Mouse (Mus musculus) CH12.LX (cell line): ENCODE results near the gene Tor1a.

Experiments
- CTCF ChIP-seq, 2 experiments: IDR thresholded peaks in 1 of 2; conservative IDR thresholded peaks in 1 of 2; 2 replicates each; pipeline ENCODE4 v1.5.1; 2011 to 2012; ENCODE audit warnings: low read depth in 2 of 2, low read length in 2 of 2, improper control_type of control experiment in 1 of 2, inconsistent platforms in 1 of 2, mild to moderate bottlenecking in 1 of 2, moderate library complexity in 1 of 2
- ETS1 ChIP-seq: conservative IDR thresholded peaks from 2 replicates; pipeline ENCODE4 v1.6.1; 2012; ENCODE audit warnings: low read depth, mild to moderate bottlenecking, inconsistent platforms, low read length, improper control_type of control experiment, moderate library complexity
- GABPA ChIP-seq: IDR thresholded peaks from 2 replicates; pipeline ENCODE4 v1.6.1; 2012; ENCODE audit warnings: low read depth, low read length, improper control_type of control experiment, inconsistent platforms; ENCODE audit not compliant: insufficient replicate concordance
- JUN ChIP-seq: IDR thresholded peaks from 2 replicates; pipeline ENCODE4 v1.6.1; 2011; ENCODE audit warnings: low read depth, mild to moderate bottlenecking, low read length, improper control_type of control experiment, moderate library complexity; ENCODE audit not compliant: insufficient read depth
- MAZ ChIP-seq: IDR thresholded peaks from 2 replicates; pipeline ENCODE4 v1.6.1; 2012; ENCODE audit warnings: low read depth, mild to moderate bottlenecking, inconsistent platforms, low read length, improper control_type of control experiment, moderate library complexity
- POLR2A ChIP-seq: IDR thresholded peaks from 2 replicates; pipeline ENCODE4 v1.6.1; 2011; ENCODE audit warnings: low read depth, mild to moderate bottlenecking, improper control_type of control experiment, low read length
- RAD21 ChIP-seq: IDR thresholded peaks from 2 replicates; pipeline ENCODE4 v1.6.1; 2011; ENCODE audit warnings: low read depth, mild to moderate bottlenecking, low read length, improper control_type of control experiment, moderate library complexity
- SMC3 ChIP-seq: IDR thresholded peaks from 2 replicates; pipeline ENCODE4 v1.6.1; 2011; ENCODE audit warnings: low read depth, low read length, improper control_type of control experiment
- TCF12 ChIP-seq: IDR thresholded peaks from 2 replicates; pipeline ENCODE4 v1.6.1; 2014; ENCODE audit warnings: low read depth, mild to moderate bottlenecking, inconsistent platforms, low read length, improper control_type of control experiment
- USF1 ChIP-seq: IDR thresholded peaks from 2 replicates; pipeline ENCODE4 v1.6.1; 2014; ENCODE audit warnings: low read depth, mild to moderate bottlenecking, inconsistent platforms, low read length, improper control_type of control experiment
- ZC3H11A ChIP-seq: IDR thresholded peaks from 2 replicates; pipeline ENCODE4 v1.6.1; 2012; ENCODE audit warnings: low read depth, mild to moderate bottlenecking, inconsistent platforms, low read length, improper control_type of control experiment
- ZMIZ1 ChIP-seq: IDR thresholded peaks from 2 replicates; pipeline ENCODE4 v1.6.1; 2012; ENCODE audit warnings: low read depth, mild to moderate bottlenecking, inconsistent platforms, low read length, improper control_type of control experiment
- ZNF384 ChIP-seq: IDR thresholded peaks from 2 replicates; pipeline ENCODE4 v1.6.1; 2012; ENCODE audit warnings: low read depth, low read length, improper control_type of control experiment, inconsistent platforms

DNA sequence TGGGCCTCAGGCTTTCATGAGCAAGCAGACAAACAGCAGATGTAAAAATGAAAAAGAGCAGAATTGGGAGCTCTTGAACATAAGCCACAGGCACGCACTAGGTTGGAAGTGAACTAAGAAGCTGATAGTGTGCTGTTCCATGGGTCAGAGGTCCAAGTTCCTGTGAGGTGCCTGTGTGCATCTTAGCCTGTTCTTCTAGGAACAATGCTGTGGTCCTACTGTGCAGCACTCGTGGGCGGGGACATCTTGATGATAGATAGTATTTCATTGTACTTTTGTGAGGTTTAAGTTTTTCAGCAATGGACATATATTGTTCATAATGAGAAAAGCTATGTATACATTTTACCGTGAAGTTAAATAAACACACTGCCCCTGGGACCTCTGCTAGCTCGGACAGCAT, 39.5 kb upstream of the Tor1a start:
- no peak for TF ChIP-seq TCF12
- no peak for TF ChIP-seq MAZ
- TF ChIP-seq ZNF384: no peak
- no peak for TF ChIP-seq CTCF (conservative IDR thresholded peaks at IDR 0.05 in 1 of 2, IDR thresholded peaks at IDR 0.05 in 1 of 2; ENCODE audit: low read depth in 2 of 2, low read length in 2 of 2)
- no peak for TF ChIP-seq POLR2A
- TF ChIP-seq RAD21: no peak
- TF ChIP-seq ZC3H11A: no peak
- TF ChIP-seq GABPA: no peak
- no peak for TF ChIP-seq SMC3
- TF ChIP-seq ETS1: no peak
- no peak for TF ChIP-seq USF1
- TF ChIP-seq JUN: no peak
- no peak for TF ChIP-seq ZMIZ1
